Mouse (Mus musculus): ENCODE results near the gene Hacd4.
"Not testable (repeated sequence)": the region's sequence is repeated elsewhere in the genome, so short reads cannot be mapped to it uniquely, and the experiment has no call there.

Hacd4 gene

DNA sequence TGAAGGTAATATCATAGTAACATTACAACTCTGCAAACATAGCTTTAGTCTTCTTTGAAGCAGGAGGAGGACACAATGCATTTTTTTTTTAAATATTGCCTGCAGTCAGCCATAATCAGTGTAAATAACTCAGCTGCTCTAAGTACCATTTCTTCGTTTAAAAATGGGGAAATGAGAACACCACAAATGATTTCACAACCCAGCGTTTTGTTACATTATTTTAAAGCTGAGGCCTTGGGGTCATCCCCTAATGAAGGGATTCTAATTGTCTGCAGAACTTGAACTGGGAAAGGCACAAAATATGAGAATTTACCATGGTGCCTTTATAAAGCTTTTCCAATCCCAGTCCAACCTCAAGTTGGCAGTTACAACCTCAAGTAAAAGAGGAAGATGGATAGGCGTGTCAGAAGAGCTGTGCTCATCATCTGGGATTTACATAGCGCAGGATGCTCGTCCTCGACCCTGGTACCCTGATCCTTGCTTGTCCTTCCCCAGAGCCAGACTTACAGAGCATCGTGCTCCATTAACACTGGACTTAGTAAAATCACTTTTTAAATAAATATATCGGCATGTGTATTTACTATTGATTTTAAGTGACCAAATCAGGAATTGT lies 6.2 kb downstream of the Hacd4 start:
- in situ Hi-C loops (cut with MseI, MboI), result no loop called here

DNA sequence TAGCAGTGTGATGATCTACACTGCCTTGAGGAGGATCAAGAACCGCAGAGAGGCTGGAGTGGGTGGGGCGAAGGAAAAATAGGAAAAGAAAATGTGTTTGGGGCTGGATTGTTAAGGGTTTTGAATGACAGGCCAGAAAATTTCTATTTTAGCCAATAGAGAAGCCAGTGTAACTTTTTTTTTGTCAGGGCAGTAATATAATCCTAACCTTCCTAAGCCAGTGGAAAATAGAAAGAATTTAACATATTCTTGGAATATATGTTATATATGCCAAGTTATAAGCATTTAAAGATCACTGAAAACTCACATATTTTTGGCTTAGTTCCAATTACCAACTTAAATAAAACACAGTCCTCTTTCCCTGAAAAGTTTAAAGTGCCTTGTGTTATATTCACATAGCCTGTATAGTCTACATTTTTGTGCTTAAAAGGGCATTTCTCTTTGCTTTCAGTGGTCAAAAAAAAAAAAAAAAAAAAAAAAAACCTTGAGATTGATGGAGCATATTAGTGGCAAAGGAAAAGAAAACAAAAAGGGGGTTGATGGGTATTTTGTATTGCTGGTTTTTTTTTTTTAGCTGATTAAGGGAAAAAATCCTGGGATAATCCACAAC lies 11.0 kb downstream of the Hacd4 start:
- in situ Hi-C loops (cut with MseI, MboI), result no loop called here

DNA sequence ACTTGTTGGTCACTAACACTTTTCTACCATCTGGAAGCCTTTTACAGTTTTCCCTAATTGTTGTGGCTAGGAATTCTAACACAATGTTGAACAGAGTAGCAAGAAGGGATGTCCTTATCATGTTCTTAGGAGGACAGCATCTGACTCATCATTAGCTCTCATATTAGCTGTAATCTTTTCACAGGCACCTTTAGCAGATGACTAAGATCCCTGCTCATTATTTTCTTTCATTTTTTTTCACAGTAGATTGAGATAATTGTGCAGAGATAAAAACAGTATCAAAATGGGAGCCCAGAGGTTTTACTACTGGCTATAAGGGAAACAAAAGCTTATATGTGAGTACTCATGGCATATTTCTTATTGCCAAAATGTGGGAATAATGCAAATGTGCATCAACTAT lies 14.2 kb downstream of the Hacd4 start:
- in situ Hi-C loops (cut with MseI, MboI), result no loop called here

DNA sequence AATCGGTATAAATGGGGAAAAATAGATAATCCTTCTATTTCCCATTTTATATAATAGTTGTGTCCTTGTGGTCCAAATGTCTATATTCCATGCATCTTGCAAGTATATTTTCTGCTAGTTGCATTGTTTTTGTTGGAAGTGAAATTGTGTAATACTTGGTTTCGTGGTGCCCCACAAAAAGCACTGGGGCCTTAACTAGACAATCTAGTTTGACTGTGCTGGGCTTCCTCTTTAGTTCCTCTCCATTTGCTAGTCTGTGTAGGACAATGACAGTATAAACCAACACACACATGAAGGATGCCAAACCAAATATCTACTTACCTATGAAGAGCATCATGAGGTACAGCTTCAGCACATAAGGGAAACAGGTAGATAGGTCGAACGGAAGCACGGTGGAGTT lies 19.4 kb downstream of the Hacd4 start:
- in situ Hi-C loops (cut with MseI, MboI), result no loop called here

DNA sequence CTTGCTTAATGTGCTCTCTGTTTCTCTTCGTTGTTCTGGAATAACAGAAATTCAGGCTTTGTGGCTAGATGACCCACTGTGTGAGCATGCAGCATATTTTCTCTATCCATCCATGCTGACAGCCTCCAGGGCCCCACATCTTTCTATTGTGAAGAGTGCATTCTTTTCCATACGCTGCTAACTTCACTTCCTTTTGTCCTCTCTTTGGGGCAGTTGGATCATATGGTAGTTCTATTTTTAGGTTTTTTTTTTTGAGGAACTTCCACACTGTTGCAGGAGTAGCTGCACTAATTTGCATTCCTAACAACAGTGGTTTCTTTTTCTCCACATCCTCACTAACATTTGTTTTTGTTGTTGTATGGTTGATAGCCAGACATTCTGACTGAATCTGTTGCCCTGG lies 23.7 kb downstream of the Hacd4 start:
- in situ Hi-C loops (cut with MseI, MboI), result no loop called here

DNA sequence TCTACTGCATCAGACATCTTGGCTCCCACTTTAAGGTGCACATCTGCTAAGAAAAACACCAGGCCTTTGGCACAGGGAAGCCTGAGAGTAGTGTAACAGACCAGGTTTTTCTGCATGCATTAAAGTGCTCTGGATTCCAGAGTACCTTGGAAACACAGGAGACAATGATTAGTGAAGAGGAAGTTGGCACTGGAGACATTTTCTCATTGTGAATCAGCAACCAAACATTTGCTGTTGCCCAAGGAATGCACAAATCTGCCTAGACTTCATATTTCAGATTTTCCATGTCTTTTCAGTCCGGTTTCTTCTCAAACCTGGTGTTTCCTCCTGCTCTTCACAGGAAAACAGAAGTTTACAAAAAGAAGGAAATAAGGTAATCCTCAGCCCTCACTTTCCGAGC lies 26.4 kb downstream of the Hacd4 start:
- in situ Hi-C loops (cut with MseI, MboI), result no loop called here

DNA sequence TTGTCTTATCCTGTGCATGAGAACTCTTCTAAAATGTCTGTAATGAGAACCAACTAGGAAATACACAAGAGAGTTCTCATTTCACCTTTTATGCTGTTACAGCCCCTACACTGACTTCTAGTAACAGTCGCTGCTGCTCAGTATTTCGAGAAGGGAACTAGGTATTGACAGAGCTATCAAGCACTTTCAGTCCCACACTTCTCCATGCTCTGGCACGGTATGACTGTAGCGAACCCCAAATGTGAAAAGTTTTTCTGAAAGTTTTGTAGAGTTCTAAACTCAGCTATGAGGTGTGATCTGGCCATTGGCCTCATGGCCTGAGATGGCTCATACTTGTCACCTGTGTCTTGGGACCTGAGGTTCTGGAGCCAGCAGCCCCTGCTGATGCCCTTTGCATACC lies 29.4 kb downstream of the Hacd4 start:
- in situ Hi-C loops (cut with MseI, MboI), result no loop called here

DNA sequence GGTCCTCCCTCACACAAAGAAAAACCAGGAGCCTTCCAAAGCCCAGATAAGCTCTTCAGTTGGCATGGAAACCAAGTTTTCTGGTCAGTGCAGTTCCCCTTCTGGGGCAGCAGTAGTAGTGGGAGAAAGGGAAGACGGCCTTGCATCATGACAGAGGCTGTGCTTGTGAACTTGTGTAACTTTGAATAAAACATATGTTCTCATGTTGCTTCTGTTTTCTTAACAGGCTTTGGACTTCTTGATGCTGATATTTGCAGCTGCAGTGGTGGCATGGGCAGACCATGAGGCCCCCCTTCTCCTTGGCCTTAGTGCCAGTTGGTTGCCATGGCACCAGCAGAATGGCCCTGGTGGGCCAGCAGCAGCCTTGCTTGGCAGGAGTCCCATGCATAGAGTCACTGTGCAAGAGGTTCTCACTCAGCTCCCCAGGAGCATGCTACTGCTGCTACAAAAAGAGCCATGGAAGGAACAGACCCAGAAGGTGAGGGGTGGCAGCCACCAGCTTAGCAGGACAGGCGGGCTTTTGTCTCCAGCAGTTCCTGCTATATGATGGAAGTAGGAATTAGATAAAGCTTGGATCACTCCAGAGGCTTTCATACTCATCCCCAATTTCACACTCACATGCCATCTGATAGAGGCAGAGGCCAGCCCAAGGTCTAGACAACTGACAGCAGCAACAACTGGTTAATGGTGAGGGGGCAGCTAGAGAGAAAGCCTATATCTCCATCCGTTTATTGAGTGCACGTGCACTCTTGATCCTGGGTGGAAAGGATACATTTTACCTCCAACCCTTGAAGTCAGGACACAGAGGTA lies 31.6 kb downstream of the Hacd4 start:
- in situ Hi-C loops (cut with MseI, MboI), result no loop called here

DNA sequence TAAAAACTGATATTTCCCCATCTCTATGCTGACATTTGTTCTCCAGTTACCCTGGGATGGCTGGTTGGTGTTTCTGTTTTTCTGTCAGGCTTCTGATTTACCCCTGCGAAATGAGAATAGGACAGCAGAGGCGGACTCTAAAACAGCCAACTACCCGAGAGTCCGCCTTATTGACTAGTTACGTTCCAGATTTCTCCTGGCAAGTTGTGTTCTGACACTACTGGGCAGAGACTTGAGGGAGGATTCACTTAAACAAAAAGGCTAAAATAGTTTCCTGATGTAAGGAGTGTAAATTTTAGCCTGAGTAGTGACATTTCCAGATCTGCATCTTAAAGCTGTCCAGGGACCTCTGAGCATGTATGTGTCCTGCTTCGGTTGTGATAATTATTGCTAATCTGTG lies 35.8 kb downstream of the Hacd4 start:
- in situ Hi-C loops (cut with MseI, MboI), result no loop called here

DNA sequence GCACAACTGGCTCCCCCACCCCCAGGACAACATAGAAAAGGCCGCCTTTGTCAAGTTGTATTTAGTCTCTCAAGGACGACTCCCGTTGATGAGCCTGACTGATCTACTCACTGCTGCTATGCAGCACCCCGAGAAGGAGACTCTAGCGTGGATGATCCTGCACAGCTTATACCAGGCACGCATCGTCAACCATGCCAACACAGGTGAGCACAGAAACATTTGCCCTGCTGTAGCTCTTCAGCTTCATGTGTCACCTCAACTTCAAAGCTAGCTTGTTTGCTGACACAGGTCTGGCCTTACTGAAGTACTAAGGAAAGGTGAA lies 37.8 kb downstream of the Hacd4 start:
- in situ Hi-C loops (cut with MseI, MboI), result no loop called here

DNA sequence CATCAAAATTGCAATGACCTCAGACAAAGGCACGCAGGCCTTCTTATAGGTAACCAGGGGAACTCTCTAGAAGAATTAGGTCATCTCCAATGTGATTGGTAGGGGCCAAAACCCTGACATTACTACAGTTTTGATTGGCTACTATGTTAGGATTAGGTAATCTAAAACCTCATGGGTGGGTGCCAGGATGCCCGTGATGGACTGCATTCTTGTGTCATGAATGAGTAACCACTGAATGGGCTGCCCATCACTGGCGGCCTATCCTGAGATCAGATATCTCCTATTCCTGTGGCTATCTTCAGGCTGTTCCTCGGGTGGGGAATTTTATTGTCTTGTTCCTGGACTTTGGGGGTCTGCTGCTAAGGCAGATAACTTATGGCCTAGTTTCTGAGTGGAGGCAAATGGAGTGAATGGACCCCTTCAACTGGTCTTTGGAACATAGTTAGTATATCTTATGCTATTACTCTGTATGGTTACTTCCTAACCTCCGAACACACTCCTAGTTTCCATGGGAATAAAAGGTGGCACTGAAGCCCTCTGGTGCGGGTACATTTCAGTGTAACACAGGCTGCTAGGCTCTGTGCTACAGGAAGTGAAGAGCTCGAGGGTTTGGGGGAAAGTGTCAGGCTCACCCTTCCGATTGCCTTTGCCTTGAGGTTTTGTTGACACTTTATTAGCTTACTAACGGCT lies 38.3 kb downstream of the Hacd4 start:
- in situ Hi-C loops (cut with MseI, MboI), result no loop called here

DNA sequence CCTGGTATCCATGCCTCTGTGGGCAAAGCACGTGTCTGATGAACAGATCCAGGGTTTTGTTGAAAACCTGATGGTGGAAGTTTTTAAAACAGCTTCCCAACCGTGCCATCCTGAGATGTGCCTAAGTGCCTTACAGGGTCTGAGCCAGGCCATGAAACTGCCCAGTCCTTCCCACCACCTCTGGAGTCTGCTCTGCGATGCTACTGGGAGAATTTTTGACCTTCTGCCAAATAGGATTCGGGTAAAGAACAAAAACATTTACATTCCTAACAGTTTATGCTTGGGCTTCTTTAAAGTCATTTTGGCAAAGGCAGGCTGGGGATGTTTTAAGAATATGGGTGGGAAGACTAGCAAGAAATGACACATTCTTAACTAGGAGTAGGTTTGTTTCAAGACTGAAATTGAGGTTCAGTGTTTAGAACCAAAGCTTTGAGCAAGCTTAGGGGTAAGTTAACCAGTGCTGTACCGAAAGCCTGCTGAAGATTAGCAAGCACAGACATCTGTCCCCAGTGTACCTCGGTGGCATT lies 41.7 kb downstream of the Hacd4 start:
- in situ Hi-C loops (cut with MseI, MboI), result no loop called here

DNA sequence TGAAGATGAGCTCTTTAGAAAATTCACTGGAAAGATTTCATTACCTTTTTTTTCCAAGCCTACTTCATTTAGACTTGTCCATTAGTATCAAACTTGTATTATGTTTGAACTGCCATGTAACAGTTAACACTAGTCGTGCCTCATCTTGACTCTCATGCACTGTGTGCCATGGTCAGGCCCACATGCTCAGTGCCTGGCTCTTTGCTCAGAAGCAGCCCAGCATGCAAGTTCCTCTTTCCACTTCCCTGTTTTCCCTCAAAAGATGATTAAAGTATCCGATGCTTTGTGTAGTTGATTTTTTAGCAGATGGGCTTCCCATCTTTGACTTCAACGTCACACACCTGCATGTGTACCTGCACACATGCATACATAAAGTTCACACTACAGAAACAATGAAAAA lies 43.0 kb downstream of the Hacd4 start:
- in situ Hi-C loops (cut with MseI, MboI), result no loop called here

DNA sequence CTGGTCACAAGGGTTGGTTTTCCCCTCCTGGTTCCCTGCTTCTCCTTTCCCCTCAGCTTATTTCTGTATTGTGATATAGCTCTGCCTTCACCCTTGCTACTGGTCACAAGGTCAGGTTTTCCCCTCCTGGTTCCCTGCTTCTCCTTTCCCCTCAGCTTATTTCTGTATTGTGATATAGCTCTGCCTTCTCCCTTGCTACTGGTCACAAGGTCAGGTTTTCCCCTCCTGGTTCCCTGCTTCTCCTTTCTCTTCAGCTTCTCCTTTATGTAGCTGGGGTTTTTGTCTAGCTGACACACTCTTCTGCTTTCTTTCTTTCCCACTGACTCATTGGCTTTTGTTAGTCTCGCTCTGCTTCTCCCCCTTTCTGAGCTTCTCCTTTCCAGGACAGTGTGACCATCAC lies 48.1 kb downstream of the Hacd4 start:
- in situ Hi-C loops (cut with MseI, MboI), result not testable (repeated sequence)

DNA sequence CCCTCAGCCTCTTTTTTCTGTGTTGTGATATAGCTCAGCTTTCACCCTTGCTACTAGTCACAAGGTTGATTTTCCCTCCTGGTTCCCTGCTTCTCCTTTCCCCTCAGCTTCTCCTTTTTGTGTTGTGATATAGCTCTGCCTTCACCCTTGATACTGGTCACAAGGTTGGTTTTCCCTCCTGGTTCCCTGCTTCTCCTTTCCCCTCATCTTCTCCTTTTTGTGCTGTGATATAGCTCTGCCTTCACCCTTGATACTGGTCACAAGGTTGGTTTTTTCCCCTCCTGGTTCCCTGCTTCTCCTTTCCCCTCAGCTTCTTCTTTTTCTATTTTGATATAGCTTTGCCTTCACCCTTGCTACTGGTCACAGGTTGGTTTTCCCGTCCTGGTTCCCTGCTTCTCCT lies 48.7 kb downstream of the Hacd4 start:
- in situ Hi-C loops (cut with MseI, MboI), result no loop called here

DNA sequence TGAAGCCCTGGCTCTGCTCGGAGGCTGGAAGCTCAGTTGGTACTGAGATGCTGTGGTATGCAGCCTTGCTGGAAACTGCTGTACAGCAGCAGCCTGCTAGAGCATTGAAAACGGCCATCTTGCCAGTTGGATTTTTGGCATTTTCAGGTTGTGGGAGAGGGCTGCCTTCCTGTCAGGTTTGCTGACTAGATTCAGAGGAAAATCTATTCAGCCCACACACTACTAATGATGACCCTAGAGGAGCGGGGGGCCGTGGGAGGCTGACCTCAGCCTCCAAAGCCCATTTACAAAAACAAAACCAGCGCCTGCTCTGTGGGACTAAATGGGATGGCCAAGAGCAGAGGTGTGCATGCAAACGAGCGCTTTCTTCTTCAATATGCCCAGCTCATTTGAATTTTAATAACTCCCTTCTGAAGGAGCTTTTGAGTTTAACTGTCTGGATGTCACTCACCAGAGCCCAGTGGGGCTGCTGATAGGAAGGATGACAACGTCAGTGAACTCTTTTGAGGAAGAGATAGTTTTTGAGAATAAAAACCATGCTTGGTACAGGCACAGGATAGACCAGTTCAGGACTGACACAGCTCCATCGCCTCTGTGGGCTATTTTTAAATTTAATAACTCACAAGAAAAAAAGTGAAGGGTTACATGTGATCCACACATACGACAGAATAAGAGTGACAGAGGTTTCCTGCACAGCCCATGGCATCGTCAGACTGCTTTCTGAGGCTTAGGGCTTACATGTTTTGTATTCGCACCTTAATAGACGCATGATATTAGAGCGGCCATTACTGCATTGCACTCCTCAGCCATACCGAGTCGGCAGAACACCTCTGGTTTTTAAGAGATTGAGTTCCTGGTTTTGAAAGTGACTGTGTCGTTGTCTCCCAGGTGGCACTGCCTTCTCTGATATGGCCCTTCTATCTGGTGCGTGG lies 66.2 kb downstream of the Hacd4 start:
- in situ Hi-C loops (cut with MseI, MboI), result loop anchor here in 1 of 2 experiments (25.0 kb wide), 1 partner anchor 1010 kb away; no protein-coding TSS in a partner anchor

DNA sequence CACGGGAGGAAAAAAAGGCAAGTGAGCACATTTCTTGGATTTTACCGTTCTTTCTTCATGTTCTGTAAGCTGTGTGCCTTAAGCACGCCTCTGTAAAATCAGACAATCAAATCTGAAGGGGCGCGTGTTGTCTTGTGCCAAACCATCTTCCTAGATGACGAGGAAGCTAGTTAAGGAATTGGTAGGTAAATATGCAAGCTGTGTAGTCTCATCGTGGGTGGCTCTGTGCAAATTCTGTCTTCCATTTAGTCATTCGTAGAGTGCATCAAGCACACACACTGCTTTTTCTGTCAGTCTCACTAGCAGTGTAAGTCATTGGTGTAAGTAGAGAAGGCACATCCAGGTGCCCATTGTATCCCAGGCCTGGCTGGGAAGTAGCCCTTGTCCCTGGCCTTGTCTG lies 67.9 kb downstream of the Hacd4 start:
- in situ Hi-C loops (cut with MseI, MboI), result loop anchor here in 1 of 2 experiments (25.0 kb wide), 1 partner anchor 1009 kb away; no protein-coding TSS in a partner anchor

DNA sequence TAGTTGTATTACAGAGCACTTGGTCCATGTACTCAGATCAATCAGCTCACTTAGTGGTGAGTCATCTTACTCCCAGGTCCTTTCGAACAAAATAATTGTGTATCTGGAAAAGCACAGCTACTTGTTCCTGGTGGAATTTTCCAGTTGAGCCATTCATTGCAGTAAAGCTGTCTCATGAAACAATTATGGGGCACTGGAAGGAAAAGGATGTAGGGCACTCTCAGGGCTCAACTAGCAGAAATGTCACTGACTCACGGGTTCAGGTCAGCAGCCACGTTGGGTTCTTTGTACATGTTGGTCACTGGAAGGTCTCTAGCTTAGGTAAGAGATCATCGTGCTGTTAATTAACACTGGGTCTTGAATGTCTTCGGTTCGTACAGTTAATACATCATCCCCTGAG lies 68.8 kb downstream of the Hacd4 start:
- in situ Hi-C loops (cut with MseI, MboI), result loop anchor here in 1 of 2 experiments (25.0 kb wide), 1 partner anchor 1008 kb away; no protein-coding TSS in a partner anchor

DNA sequence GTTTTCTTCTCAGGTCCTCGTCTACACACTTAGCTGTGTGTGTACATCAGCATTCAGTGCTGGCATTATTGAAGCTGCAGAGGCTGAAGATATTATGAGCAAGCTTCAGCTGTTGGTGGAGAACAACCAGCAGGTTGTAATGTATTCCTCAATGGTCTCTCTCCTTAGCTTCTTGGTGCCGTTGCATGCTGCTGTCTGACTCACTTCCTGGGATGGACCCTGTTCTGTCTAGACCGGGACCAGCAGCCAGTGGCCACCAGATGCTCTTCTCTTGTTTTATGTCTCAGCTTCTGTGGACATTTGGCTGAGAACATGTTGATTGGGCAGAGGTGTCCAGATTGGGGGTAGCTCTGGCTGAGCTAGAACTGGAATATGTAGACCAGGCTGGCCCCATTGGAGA lies 81.3 kb downstream of the Hacd4 start:
- in situ Hi-C loops (cut with MseI, MboI), result loop anchor here in 1 of 2 experiments (25.0 kb wide), 1 partner anchor 995 kb away; no protein-coding TSS in a partner anchor

DNA sequence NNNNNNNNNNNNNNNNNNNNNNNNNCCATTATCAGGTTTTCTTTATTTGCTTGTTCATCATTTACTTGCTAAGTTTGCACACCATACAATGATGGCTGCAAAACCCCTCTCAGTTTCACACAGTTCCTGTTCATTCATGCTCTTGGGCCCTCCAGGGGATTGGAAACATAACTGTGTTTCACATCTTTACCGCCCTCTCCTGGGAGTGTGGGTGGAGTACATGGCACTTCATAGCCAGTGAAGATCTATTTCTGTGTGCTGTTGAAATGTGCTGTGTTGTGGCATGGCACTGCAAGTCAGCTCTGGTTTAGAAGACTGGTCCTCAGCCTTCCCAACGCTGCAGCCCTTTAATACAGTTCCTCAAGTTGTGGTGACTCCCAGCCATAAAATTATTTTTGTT lies 82.1 kb downstream of the Hacd4 start:
- in situ Hi-C loops (cut with MseI, MboI), result loop anchor here in 1 of 2 experiments (25.0 kb wide), 1 partner anchor 994 kb away; no protein-coding TSS in a partner anchor

DNA sequence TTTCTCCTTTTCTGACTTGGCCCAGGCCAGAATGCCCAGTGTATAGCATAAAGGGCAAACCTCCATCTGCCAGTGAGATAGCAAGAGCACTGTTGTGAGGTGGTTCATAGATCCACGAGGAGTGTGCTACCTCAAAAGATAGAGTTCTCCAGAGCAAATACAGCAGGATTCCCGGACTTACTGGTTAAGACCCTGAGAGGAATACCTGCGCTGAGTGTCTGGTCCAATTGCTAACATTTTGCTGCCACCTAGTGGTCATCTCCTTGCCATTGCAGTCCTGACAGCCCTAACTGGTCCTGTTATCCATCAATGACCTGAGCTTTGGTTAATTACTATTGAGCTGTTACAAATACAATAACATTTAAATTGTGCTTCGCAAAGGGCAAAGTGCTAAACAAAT lies 87.8 kb downstream of the Hacd4 start:
- in situ Hi-C loops (cut with MseI, MboI), result loop anchor here in 1 of 2 experiments (25.0 kb wide), 1 partner anchor 989 kb away; no protein-coding TSS in a partner anchor

All from mouse trophoblast stem cell (cell line).